Mouse (Mus musculus) liver, embryonic 14.5 days (tissue): ENCODE data around the gene Gm10130. TPM values are rescaled to one million over a fixed set of nuclear protein-coding genes. Genes with fewer than 3 reads are reported as not detected.
"Not testable (repeated sequence)": the region's sequence is repeated elsewhere in the genome, so short reads cannot be mapped to it uniquely, and the experiment has no call there.

Experiments
- ATAC-seq: fragments of 200-750 bp; cut with Nextera tagmentation; 2 replicates; pipeline ENCODE4 v1.8.0; 2017; ENCODE audit warnings: moderate number of reproducible peaks, mild to moderate bottlenecking, moderate library complexity; ENCODE audit not compliant: insufficient read depth
- DNase-seq, 3 experiments: peaks; one replicate each; pipeline ENCODE4 v3.0.0-alpha.2; 2012 to 2013; ENCODE audit warnings: low read depth in 3 of 3, low spot score in 3 of 3
- H3K27ac ChIP-seq: fragments of 300-500 bp; sonication (generic); 2 replicates; pipeline ENCODE4 v1.5.1; 2014; ENCODE audit warnings: moderate library complexity, mild to moderate bottlenecking, control low read depth, inconsistent platforms
- H3K27me3 ChIP-seq: fragments of 300-500 bp; sonication (generic); 2 replicates; pipeline ENCODE4 v1.6.1; 2014; ENCODE audit warnings: mild to moderate bottlenecking, low read length, moderate library complexity; ENCODE audit not compliant: control insufficient read depth, insufficient read depth
- H3K36me3 ChIP-seq: fragments of 300-500 bp; sonication (generic); replicated peaks from 2 replicates; pipeline ENCODE4 v1.6.1; 2014; ENCODE audit warnings: low read depth; ENCODE audit not compliant: control insufficient read depth, insufficient read depth
- H3K4me1 ChIP-seq, 2 experiments: fragments of 200-500 bp in 1 of 2; fragments of 300-500 bp in 1 of 2; sonication (generic) in 1 of 2; replicated peaks; 2 replicates each; pipeline ENCODE4 v1.6.1; 2012 to 2014; ENCODE audit warnings: antibody characterized with exemption in 1 of 2, inconsistent platforms in 1 of 2, low read length in 1 of 2; ENCODE audit not compliant: control insufficient read depth in 2 of 2, insufficient read depth in 2 of 2
- H3K4me2 ChIP-seq: fragments of 300-500 bp; sonication (generic); 2 replicates; pipeline ENCODE4 v1.6.1; 2014; ENCODE audit warnings: low read depth, mild to moderate bottlenecking, control low read depth, moderate library complexity
- H3K4me3 ChIP-seq, 2 experiments: fragments of 200-500 bp in 1 of 2; fragments of 300-500 bp in 1 of 2; sonication (generic) in 1 of 2; 2 replicates each; pipeline ENCODE4 v1.5.1; 2012 to 2014; ENCODE audit warnings: low read depth in 2 of 2, low read length in 2 of 2, mild to moderate bottlenecking in 2 of 2, control low read depth in 1 of 2, inconsistent platforms in 1 of 2, moderate library complexity in 1 of 2; ENCODE audit not compliant: insufficient read depth in 1 of 2
- H3K9ac ChIP-seq: fragments of 300-500 bp; sonication (generic); replicated peaks from 2 replicates; pipeline ENCODE4 v1.6.1; 2014; ENCODE audit warnings: mild to moderate bottlenecking, control low read depth, moderate library complexity
- H3K9me3 ChIP-seq: fragments of 300-500 bp; sonication (generic); 2 replicates; pipeline ENCODE4 v1.6.1; 2016; ENCODE audit warnings: low read length, mixed read lengths; ENCODE audit not compliant: control insufficient read depth
- CTCF ChIP-seq: IDR thresholded peaks from 2 replicates; pipeline ENCODE4 v1.5.1; 2016; ENCODE audit warnings: antibody characterized with exemption, low read depth, control low read depth
- EP300 ChIP-seq: IDR thresholded peaks from 2 replicates; pipeline ENCODE4 v1.6.1; 2016; ENCODE audit warnings: antibody characterized with exemption, low read depth
- WGBS: fragments of 180-500 bp; shearing (Covaris S2); extraction: QIAGEN DNeasy Blood & Tissue Kit; methylation state at CpG from one replicate; pipeline ENCODE4 v1.1.7; 2014; ENCODE audit not compliant: insufficient replicate concordance; 5-methylcytosine and 5-hydroxymethylcytosine counted together
- polyA plus RNA-seq, 2 experiments: library from polyadenylated mRNA; depleted of rRNA in 1 of 2; stranded (reverse) in 1 of 2; unstranded in 1 of 2; fragments of >200 nt; fragmentation: Nextera tagmentation in 1 of 2; extraction: Ambion mirVana in 1 of 2; gene quantifications; 2 replicates each; pipeline versions ENCODE4 v1.2.1 to v1.2.3; 2012 to 2014

The Gm10130 gene
- polyA plus RNA-seq (2012; rRNA removed) (not detected in 2 replicates), polyA plus RNA-seq (2014; fragmentation: Nextera tagmentation; extraction: Ambion mirVana) (0.57 TPM in 1 of 2 replicates, not detected in the other)

DNA sequence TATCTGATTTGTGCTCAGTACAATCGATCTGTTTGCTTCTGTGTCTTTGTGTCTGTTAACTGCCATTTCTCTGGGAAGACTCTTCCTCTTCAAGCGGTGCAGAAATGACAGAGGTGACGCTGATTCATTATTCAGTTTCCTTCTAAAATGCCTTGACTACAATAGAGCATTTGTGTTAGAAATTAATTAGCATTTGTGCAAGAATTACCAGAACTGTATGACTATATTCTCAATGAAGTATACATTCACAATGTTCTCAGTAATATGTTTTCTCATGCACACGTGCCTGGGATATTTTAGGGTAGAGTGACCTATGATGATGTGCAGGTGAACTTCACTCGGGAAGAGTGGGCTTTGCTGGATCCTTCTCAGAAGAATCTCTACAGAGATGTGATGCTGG is at the start of gene Gm10130:
TSS of gene Gm10130 (plus strand) at position 301 of the 400 bp plus-strand sequence.
- H3K4me2 ChIP-seq = no peak within 1 kb of the TSS
- ATAC-seq (no peak), DNase-seq (no peak)
- H3K27ac ChIP-seq = no peak within 1 kb of the TSS
- WGBS = 69% methylated on average over 5 of the region's 5 CpGs
- TF ChIP-seq EP300 = no peak
- no peak for TF ChIP-seq CTCF
- no peaks in the 10 kb centered on the region for H3K4me1 ChIP-seq
- no peaks in the 10 kb centered on the region for H3K9me3 ChIP-seq
- no peak within 1 kb of the TSS for H3K9ac ChIP-seq
- no peaks in the 10 kb centered on the region for H3K27me3 ChIP-seq
- peaks cover 7% of the 10 kb centered on the region for H3K36me3 ChIP-seq
- H3K4me3 ChIP-seq = no peak within 1 kb of the TSS

DNA sequence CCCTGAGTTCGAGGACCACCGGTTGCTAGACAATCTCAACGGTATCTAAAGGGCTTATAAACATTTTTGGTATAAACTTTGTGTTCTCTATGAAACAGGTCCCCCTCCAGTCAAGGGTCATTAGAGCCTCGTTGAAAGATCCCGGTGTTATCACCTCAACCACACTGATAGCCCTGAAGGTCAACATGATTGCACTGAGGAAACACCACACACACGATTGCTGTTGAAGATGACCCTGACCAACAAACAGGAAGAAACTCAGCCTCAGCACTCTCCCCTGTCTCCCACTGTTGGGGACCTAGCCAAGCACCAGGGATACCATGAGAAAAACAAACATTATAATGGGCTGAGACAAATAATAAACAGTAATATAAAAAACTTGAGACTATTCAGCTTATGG is 29.8 kb upstream of the Gm10130 start:
- ATAC-seq = no peak
- no peak overlapping the region for H3K9ac ChIP-seq
- H3K36me3 ChIP-seq = no peaks in the 10 kb centered on the region
- H3K9me3 ChIP-seq = no peaks in the 10 kb centered on the region
- H3K4me3 ChIP-seq = no peak overlapping the region
- H3K4me2 ChIP-seq = no peak overlapping the region
- H3K27me3 ChIP-seq = no peaks in the 10 kb centered on the region
- no peaks in the 10 kb centered on the region for H3K4me1 ChIP-seq
- DNase-seq = no peak
- WGBS = 51% methylated on average over 6 of the region's 6 CpGs
- H3K27ac ChIP-seq = no peak overlapping the region
- TF ChIP-seq CTCF = no peak
- no peak for TF ChIP-seq EP300

DNA sequence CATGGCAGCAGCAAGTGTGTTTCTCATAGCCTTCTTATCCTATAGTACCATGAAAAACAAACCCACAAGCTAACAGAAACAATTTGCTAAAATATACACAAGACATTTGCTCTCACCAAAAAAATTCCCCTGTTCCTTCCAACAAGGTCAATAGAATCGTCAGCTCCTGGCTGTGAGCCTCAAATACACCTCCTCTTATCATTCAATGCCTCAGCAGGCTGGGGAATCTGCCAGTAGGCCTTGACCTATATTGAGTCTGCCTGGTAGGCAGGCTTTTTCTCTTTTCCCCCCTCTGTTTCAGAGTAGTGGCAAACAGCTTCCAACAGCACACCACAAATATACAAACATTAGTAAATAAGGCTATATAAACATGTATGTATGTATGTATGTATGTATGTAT is 24.4 kb upstream of the Gm10130 start:
- H3K4me1 ChIP-seq = no peaks in the 10 kb centered on the region
- H3K36me3 ChIP-seq = no peaks in the 10 kb centered on the region
- no peak overlapping the region for H3K27ac ChIP-seq
- 33% methylated on average over 1 of the region's 1 CpGs for WGBS
- ATAC-seq (no peak), DNase-seq (no peak)
- H3K4me2 ChIP-seq = no peak overlapping the region
- no peaks in the 10 kb centered on the region for H3K9me3 ChIP-seq
- H3K4me3 ChIP-seq = no peak overlapping the region
- no peak overlapping the region for H3K9ac ChIP-seq
- no peak for TF ChIP-seq CTCF
- TF ChIP-seq EP300 = no peak
- H3K27me3 ChIP-seq = no peaks in the 10 kb centered on the region

DNA sequence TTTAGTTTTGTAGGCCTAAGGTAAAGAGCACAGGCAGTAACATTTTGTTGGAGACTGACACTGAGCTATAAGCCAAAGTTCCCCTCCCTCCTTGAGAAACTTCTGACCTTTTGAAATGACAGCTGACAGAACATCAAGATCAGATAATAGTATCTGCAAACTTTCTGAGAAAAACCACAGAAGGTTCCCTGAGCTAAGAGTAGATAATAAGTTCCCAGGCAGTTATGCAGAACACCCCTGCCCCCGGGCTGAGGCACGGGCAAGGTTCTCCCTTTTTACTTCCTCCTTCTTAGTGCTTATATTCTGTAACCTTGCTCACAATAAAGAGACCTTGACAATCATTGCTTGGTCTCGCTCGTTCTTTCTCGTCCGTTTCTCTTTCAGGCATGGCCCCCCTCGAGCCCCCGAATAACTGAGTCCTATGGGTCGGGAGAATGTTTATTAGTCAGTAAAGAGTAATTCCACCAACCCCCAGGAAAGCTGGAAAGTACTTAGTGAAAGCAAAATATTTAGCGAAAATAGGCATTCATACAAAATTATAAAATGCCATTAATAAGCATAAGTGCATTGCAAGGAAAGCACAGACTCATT is 16.2 kb upstream of the Gm10130 start:
- no peaks in the 10 kb centered on the region for H3K36me3 ChIP-seq
- no peaks in the 10 kb centered on the region for H3K27me3 ChIP-seq
- DNase-seq = no peak
- no peak for ATAC-seq
- WGBS = 54% methylated on average over 10 of the region's 10 CpGs
- H3K4me3 ChIP-seq = no peak overlapping the region
- H3K27ac ChIP-seq = no peak overlapping the region
- TF ChIP-seq CTCF = no peak
- TF ChIP-seq EP300 = no peak
- H3K9ac ChIP-seq = no peak overlapping the region
- H3K4me2 ChIP-seq = no peak overlapping the region
- H3K9me3 ChIP-seq = no peaks in the 10 kb centered on the region
- H3K4me1 ChIP-seq = peaks cover 0 to 2% of the 10 kb centered on the region in 2 experiments; a peak in 2 of 4 replicates

DNA sequence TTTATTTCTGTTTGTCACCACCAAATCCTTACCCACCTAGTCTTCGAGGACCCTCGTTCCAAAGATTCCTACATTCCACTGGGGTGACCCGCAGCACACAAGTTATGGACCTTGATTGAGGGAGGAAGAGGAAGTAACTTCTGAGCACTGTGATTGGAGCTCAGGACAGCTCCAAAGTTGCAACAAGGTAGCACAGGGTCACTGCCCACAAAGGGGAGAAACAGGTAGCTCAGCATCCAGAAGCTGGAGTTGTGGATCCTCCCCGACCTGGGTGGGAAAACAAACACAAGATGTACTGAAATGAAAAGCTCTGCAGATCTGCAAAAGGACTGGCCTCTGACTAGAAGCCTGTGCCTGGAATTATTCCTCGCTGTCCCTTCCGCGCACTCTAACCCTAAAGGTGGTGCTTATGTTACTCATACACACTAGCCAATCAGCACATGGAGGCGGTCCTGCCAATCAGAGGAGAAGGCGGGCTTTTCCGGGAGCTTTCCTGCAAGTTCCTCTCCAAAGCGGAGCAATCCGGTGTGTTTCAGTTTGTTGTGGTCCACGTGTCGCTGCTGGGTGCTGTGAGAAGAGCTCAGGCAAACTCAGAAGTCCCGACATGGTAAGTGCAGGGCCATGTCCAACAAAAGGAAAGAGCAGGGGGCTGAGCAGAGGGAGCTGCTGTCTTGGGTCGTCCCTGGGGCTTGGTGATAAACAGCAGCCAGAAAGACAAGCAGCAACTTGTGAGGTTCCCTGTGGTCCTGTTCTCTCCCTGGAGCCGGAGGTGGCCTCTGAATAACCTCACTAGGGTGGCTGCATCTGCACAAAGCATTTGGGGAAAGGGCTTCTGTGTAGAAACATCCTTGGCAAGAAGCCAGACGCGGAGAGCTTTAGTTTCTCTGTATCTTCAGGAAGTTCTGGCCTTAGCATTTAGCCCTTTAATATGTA is 12.3 kb upstream of the Gm10130 start:
- ATAC-seq (peak; percentile 98), DNase-seq (peak; percentile 68 to 75 (median 72))
- H3K4me3 ChIP-seq = peak overlapping the region; percentile 61 to 99
- peak overlapping the region; percentile 52 for H3K9ac ChIP-seq
- H3K9me3 ChIP-seq, H3K27ac ChIP-seq, H3K27me3 ChIP-seq, H3K36me3 ChIP-seq, H3K4me1 ChIP-seq: not testable (repeated sequence)
- peak overlapping the region; percentile 61 for H3K4me2 ChIP-seq
- 7% methylated on average over 19 of the region's 19 CpGs for WGBS
